Mouse (Mus musculus): ENCODE measurements around the gene Slc4a7. TPM values are rescaled to one million over a fixed set of nuclear protein-coding genes. Genes with fewer than 3 reads are reported as not detected.

Slc4a7 gene
- 12.5 and 14.9 TPM in 2 replicates for polyA plus RNA-seq (2012; ENCODE audit: low replicate concordance)

DNA sequence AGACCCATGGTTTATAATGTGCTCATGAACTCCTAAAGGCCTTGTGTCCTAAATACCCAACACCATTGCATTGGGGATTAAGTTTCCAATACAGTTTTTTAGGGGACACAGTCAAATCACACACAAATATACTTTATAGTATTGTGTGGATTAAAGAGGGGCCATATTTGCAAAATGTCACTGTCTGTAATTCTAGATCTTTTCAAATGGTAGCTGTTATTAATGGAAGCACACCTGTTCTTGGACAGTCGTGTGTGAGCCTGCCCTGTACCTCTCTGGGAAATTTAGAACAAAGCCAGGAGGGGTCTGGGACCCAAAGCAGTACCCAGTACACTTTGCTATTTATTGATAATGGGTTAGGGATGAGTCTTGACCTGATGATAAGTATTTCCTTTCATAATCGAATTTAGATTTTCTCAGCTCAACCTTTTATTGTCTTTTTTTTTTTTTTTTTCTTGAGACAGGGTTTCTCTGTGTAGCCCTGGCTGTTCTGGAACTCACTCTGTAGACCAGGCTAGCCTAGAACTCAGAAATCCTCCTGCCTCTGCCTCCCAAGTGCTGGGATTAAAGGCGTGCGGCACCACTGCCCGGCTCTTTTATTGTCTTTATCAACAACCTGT lies at the start of gene Slc4a7:
Gene Slc4a7, plus strand, starts transcription at position 570 of the 620 bp plus-strand sequence.

DNA sequence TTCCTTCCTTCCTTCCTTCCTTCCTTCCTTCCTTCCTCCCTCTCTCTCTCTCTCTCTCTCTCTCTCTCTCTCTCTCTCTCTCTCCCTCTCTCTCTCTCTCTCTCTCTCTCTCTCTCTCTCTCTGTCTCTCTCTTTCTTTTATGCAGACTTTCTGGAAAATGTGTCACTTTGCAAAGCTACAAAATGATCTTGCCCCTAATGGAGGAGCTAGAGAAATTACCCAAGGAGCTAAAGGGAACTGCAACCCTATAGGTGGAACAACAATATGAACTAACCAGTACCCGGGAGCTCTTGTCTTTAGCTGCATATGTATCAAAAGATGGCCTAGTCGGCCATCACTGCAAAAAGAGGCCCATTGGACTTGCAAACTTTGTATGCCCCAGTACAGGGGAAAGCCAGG lies 101.0 kb downstream of the Slc4a7 start, which contains the start of gene Nek10:
Gene Nek10, plus strand, starts transcription at position 301 of the 400 bp plus-strand sequence.

Other genes starting within 250 kb of the Slc4a7 start
- not detected in 2 replicates for gene Nek10, start 101.1 kb downstream of the Slc4a7 start, polyA plus RNA-seq (2012; ENCODE audit: low replicate concordance)